Mouse (Mus musculus): ENCODE results near the gene Mtg1.
A peak's percentile ranks its signal among the peaks of the same experiment; 100 is the strongest.

The Mtg1 gene

GRCm38 (mm10) chr7:140137135-140138020, at the start of gene Mtg1:
Gene Mtg1, plus strand, starts transcription at chr7:140137564.
- peak; percentile 98 for DNase-seq (ENCODE audit: low read depth, low spot score)

- no peak for DNase-seq (ENCODE audit: low read depth, low spot score)
These were observed 46.8 kb upstream of the Mtg1 start for GRCm38 (mm10) chr7:140090601-140091000.

GRCm38 (mm10) chr7:140092924-140093528, 44.3 kb upstream of the Mtg1 start, which contains the start of gene Prap1:
Gene Prap1, plus strand, starts transcription at chr7:140093395.
- DNase-seq (ENCODE audit: low read depth, low spot score): no peak

- no peak for DNase-seq (ENCODE audit: low read depth, low spot score)
These were observed 42.4 kb upstream of the Mtg1 start for GRCm38 (mm10) chr7:140094954-140095353.

GRCm38 (mm10) chr7:140095556-140095955, 41.8 kb upstream of the Mtg1 start:
- DNase-seq (ENCODE audit: low read depth, low spot score): no peak

- no peak for DNase-seq (ENCODE audit: low read depth, low spot score)
These were observed 41.3 kb upstream of the Mtg1 start for GRCm38 (mm10) chr7:140096055-140096454.

GRCm38 (mm10) chr7:140098466-140098865, 38.9 kb upstream of the Mtg1 start:
- no peak for DNase-seq (ENCODE audit: low read depth, low spot score)

GRCm38 (mm10) chr7:140101498-140101897, 35.9 kb upstream of the Mtg1 start:
- DNase-seq (ENCODE audit: low read depth, low spot score): no peak

GRCm38 (mm10) chr7:140101993-140102860, 35.1 kb upstream of the Mtg1 start, which contains the start of gene Fuom:
Gene Fuom, minus strand, starts transcription at chr7:140102441.
- peak; percentile 95 for DNase-seq (ENCODE audit: low read depth, low spot score)

- DNase-seq (ENCODE audit: low read depth, low spot score): no peak
These were observed 33.4 kb upstream of the Mtg1 start for GRCm38 (mm10) chr7:140104009-140104408.

- DNase-seq (ENCODE audit: low read depth, low spot score): no peak
These were observed 25.4 kb upstream of the Mtg1 start for GRCm38 (mm10) chr7:140111943-140112342.

GRCm38 (mm10) chr7:140115583-140116328, 21.6 kb upstream of the Mtg1 start, which contains the start of gene Paox:
Gene Paox, plus strand, starts transcription at chr7:140115799.
- DNase-seq (ENCODE audit: low read depth, low spot score): peak; percentile 84

- DNase-seq (ENCODE audit: low read depth, low spot score): peak; percentile 94
These were observed 20.9 kb upstream of the Mtg1 start, which contains the start of gene Echs1 for GRCm38 (mm10) chr7:140116329-140117054. Gene Echs1, minus strand, starts transcription at chr7:140116476.

GRCm38 (mm10) chr7:140120484-140120883, 16.9 kb upstream of the Mtg1 start:
- no peak for DNase-seq (ENCODE audit: low read depth, low spot score)

GRCm38 (mm10) chr7:140121338-140121910, 15.9 kb upstream of the Mtg1 start:
- DNase-seq (ENCODE audit: low read depth, low spot score): no peak

- DNase-seq (ENCODE audit: low read depth, low spot score): peak; percentile 72
These were observed 14.6 kb upstream of the Mtg1 start for GRCm38 (mm10) chr7:140122765-140123164.

GRCm38 (mm10) chr7:140124382-140124781, 13.0 kb upstream of the Mtg1 start:
- no peak for DNase-seq (ENCODE audit: low read depth, low spot score)

GRCm38 (mm10) chr7:140125278-140126021, 11.9 kb upstream of the Mtg1 start:
- peak; percentile 97 for DNase-seq (ENCODE audit: low read depth, low spot score)

GRCm38 (mm10) chr7:140126022-140126350, 11.4 kb upstream of the Mtg1 start:
- no peak for DNase-seq (ENCODE audit: low read depth, low spot score)
